Mouse (Mus musculus) lung, postnatal 0 days (tissue): ENCODE measurements around the gene Tspan17. TPM values are rescaled to one million over a fixed set of nuclear protein-coding genes. Genes with fewer than 3 reads are reported as not detected.
A peak's percentile ranks its signal among the peaks of the same experiment; 100 is the strongest.

ENCODE experiments used
- ATAC-seq: fragments of 200-750 bp; cut with Nextera tagmentation; 2 replicates; pipeline ENCODE4 v1.8.0; 2017; ENCODE audit warnings: moderate library complexity
- DNase-seq: peaks from one replicate; pipeline ENCODE4 v3.0.0-alpha.2; 2016; ENCODE audit warnings: low spot score
- H3K27ac ChIP-seq: fragments of 300-500 bp; sonication (generic); 2 replicates; pipeline ENCODE4 v1.5.1; 2014; ENCODE audit warnings: antibody characterized with exemption, mild to moderate bottlenecking, low read length, mixed read lengths
- H3K27me3 ChIP-seq: fragments of 300-500 bp; sonication (generic); replicated peaks from 2 replicates; pipeline ENCODE4 v1.6.1; 2014; ENCODE audit warnings: low read length, mixed read lengths; ENCODE audit not compliant: insufficient read depth
- H3K36me3 ChIP-seq: fragments of 300-500 bp; sonication (generic); 2 replicates; pipeline ENCODE4 v1.6.1; 2014; ENCODE audit warnings: low read length, mixed read lengths; ENCODE audit not compliant: insufficient read depth
- H3K4me1 ChIP-seq: fragments of 300-500 bp; sonication (generic); 2 replicates; pipeline ENCODE4 v1.6.1; 2014; ENCODE audit warnings: antibody characterized with exemption, low read depth, low read length, mixed read lengths; ENCODE audit not compliant: insufficient read depth
- H3K4me2 ChIP-seq: fragments of 300-500 bp; sonication (generic); replicated peaks from 2 replicates; pipeline ENCODE4 v1.6.1; 2014; ENCODE audit warnings: low read depth, mild to moderate bottlenecking, low read length, moderate library complexity, mixed read lengths
- H3K4me3 ChIP-seq: fragments of 300-500 bp; sonication (generic); 2 replicates; pipeline ENCODE4 v1.5.1; 2014; ENCODE audit warnings: low read depth, low read length
- H3K9ac ChIP-seq: fragments of 300-500 bp; sonication (generic); replicated peaks from 2 replicates; pipeline ENCODE4 v1.6.1; 2014; ENCODE audit warnings: low read depth, mild to moderate bottlenecking
- H3K9me3 ChIP-seq: fragments of 300-500 bp; sonication (generic); 2 replicates; pipeline ENCODE4 v1.6.1; 2016; ENCODE audit warnings: low read length, mixed read lengths
- CTCF ChIP-seq: IDR thresholded peaks from 2 replicates; pipeline ENCODE4 v1.5.1; 2016; ENCODE audit warnings: antibody characterized with exemption, mild to moderate bottlenecking
- EP300 ChIP-seq: IDR thresholded peaks from 2 replicates; pipeline ENCODE4 v1.6.1; 2016; ENCODE audit warnings: antibody characterized with exemption, mild to moderate bottlenecking, control low read depth
- WGBS: fragments of 180-500 bp; shearing (Covaris S2); extraction: QIAGEN DNeasy Blood & Tissue Kit; methylation state at CpG from one replicate; pipeline ENCODE4 v1.1.7; 2014; 5-methylcytosine and 5-hydroxymethylcytosine counted together
- polyA plus RNA-seq: library from polyadenylated mRNA; unstranded; fragments of >200 nt; fragmentation: Nextera tagmentation; extraction: Ambion mirVana; gene quantifications from 2 replicates; pipeline ENCODE4 v1.2.1, GENCODE M21; 2015

Tspan17 gene
- polyA plus RNA-seq, 1 experiment from 2014 or later = 32.9 TPM

- ATAC-seq (no peak), DNase-seq (no peak)
- H3K27me3 ChIP-seq = no peaks in the 10 kb centered on the region
These were observed 11.0 kb downstream of the Tspan17 start for GRCm38 (mm10) chr13:54800206-54800605.

GRCm38 (mm10) chr13:54803010-54803409 is 13.8 kb downstream of the Tspan17 start:
- H3K4me3 ChIP-seq = no peak overlapping the region
- H3K9ac ChIP-seq = no peak overlapping the region
- no peaks in the 10 kb centered on the region for H3K36me3 ChIP-seq
- no peak for DNase-seq
- no peaks in the 10 kb centered on the region for H3K27me3 ChIP-seq
- no peak overlapping the region for H3K4me2 ChIP-seq
- no peaks in the 10 kb centered on the region for H3K4me1 ChIP-seq
- no peak for ATAC-seq
- TF ChIP-seq CTCF (peak; percentile 41), EP300 (no peak)
- H3K27ac ChIP-seq = no peak overlapping the region
- no peaks in the 10 kb centered on the region for H3K9me3 ChIP-seq
- WGBS = 79% methylated on average over 6 of the region's 6 CpGs

More at GRCm38 (mm10) chr13:54800206-54800605, 11.0 kb downstream of the Tspan17 start:
- 34% methylated on average over 4 of the region's 4 CpGs for WGBS
- TF ChIP-seq CTCF (no peak), EP300 (no peak)
- Histone ChIP-seq H3K9me3 (no peaks in the 10 kb centered on the region), H3K4me3 (no peak overlapping the region), H3K36me3 (no peaks in the 10 kb centered on the region), H3K4me2 (no peak overlapping the region), H3K4me1 (no peaks in the 10 kb centered on the region), H3K27ac (no peak overlapping the region), H3K9ac (no peak overlapping the region)

- ATAC-seq (no peak), DNase-seq (no peak)
- Histone ChIP-seq H3K9me3 (no peaks in the 10 kb centered on the region), H3K4me1 (no peaks in the 10 kb centered on the region), H3K27me3 (no peaks in the 10 kb centered on the region), H3K36me3 (no peaks in the 10 kb centered on the region), H3K4me3 (no peak overlapping the region), H3K4me2 (no peak overlapping the region), H3K9ac (no peak overlapping the region), H3K27ac (no peak overlapping the region)
- TF ChIP-seq EP300 (no peak), CTCF (peak; percentile 56)
- 42% methylated on average over 21 of the region's 21 CpGs for WGBS
These were observed 16.1 kb downstream of the Tspan17 start for GRCm38 (mm10) chr13:54805134-54805838.

- Histone ChIP-seq H3K36me3 (no peaks in the 10 kb centered on the region), H3K4me2 (no peak overlapping the region), H3K4me3 (no peak overlapping the region), H3K27ac (no peak overlapping the region), H3K9ac (no peak overlapping the region), H3K9me3 (no peaks in the 10 kb centered on the region), H3K4me1 (no peaks in the 10 kb centered on the region), H3K27me3 (no peaks in the 10 kb centered on the region)
- WGBS = 45% methylated on average over 12 of the region's 13 CpGs
- no peak for TF ChIP-seq EP300
- TF ChIP-seq CTCF = no peak
- ATAC-seq = no peak
- no peak for DNase-seq
These were observed 17.3 kb downstream of the Tspan17 start for GRCm38 (mm10) chr13:54806434-54806976.

GRCm38 (mm10) chr13:54808067-54808466 is 18.9 kb downstream of the Tspan17 start:
- DNase-seq (no peak), ATAC-seq (no peak)
- no peak overlapping the region for H3K27ac ChIP-seq
- H3K4me2 ChIP-seq = no peak overlapping the region
- no peak for TF ChIP-seq CTCF
- TF ChIP-seq EP300 = no peak
- no peaks in the 10 kb centered on the region for H3K4me1 ChIP-seq
- no peak overlapping the region for H3K9ac ChIP-seq
- no peaks in the 10 kb centered on the region for H3K36me3 ChIP-seq
- no peaks in the 10 kb centered on the region for H3K9me3 ChIP-seq
- no peaks in the 10 kb centered on the region for H3K27me3 ChIP-seq
- 69% methylated on average over 12 of the region's 12 CpGs for WGBS
- H3K4me3 ChIP-seq = no peak overlapping the region

- TF ChIP-seq CTCF (no peak), EP300 (no peak)
- H3K27me3 ChIP-seq = no peaks in the 10 kb centered on the region
- no peaks in the 10 kb centered on the region for H3K36me3 ChIP-seq
- H3K4me2 ChIP-seq = no peak overlapping the region
- ATAC-seq (no peak), DNase-seq (no peak)
- no peak overlapping the region for H3K9ac ChIP-seq
- WGBS = 54% methylated on average over 7 of the region's 7 CpGs
- H3K9me3 ChIP-seq = no peaks in the 10 kb centered on the region
- no peak overlapping the region for H3K27ac ChIP-seq
- H3K4me1 ChIP-seq = no peaks in the 10 kb centered on the region
- no peak overlapping the region for H3K4me3 ChIP-seq
These were observed 22.3 kb downstream of the Tspan17 start for GRCm38 (mm10) chr13:54811476-54811875.
